Mouse (Mus musculus) hindbrain, embryonic 11.5 days (tissue): ENCODE data around the gene Gm10282. TPM values are rescaled to one million over a fixed set of nuclear protein-coding genes. Genes with fewer than 3 reads are reported as not detected.

Experiments used
- ATAC-seq: fragments of 200-750 bp; cut with Nextera tagmentation; 2 replicates; pipeline ENCODE4 v1.8.0; 2017; ENCODE audit warnings: mild to moderate bottlenecking, moderate TSS enrichment, moderate library complexity; ENCODE audit not compliant: low FRiP score
- DNase-seq: peaks from one replicate; pipeline ENCODE4 v3.0.0-alpha.2; 2015; ENCODE audit warnings: low spot score
- H3K27ac ChIP-seq: fragments of 300-500 bp; sonication (generic); 2 replicates; pipeline ENCODE4 v1.5.1; 2014; ENCODE audit warnings: mild to moderate bottlenecking, low read depth, low read length
- H3K27me3 ChIP-seq: fragments of 300-500 bp; sonication (generic); 2 replicates; pipeline ENCODE4 v1.6.1; 2014; ENCODE audit warnings: mild to moderate bottlenecking, low read length, moderate library complexity, mixed read lengths; ENCODE audit not compliant: control insufficient read depth, insufficient read depth
- H3K36me3 ChIP-seq: fragments of 300-500 bp; sonication (generic); 2 replicates; pipeline ENCODE4 v1.6.1; 2014; ENCODE audit warnings: mild to moderate bottlenecking, low read length, moderate library complexity, mixed read lengths; ENCODE audit not compliant: control insufficient read depth, insufficient read depth
- H3K4me1 ChIP-seq: fragments of 300-500 bp; sonication (generic); replicated peaks from 2 replicates; pipeline ENCODE4 v1.6.1; 2014; ENCODE audit warnings: low read length, mixed read lengths; ENCODE audit not compliant: control insufficient read depth, insufficient read depth
- H3K4me2 ChIP-seq: fragments of 300-500 bp; sonication (generic); replicated peaks from 2 replicates; pipeline ENCODE4 v1.6.1; 2014; ENCODE audit warnings: mild to moderate bottlenecking, low read depth, low read length
- H3K4me3 ChIP-seq: fragments of 300-500 bp; sonication (generic); 2 replicates; pipeline ENCODE4 v1.5.1; 2014; ENCODE audit warnings: low read depth, low read length
- H3K9ac ChIP-seq: fragments of 300-500 bp; sonication (generic); 2 replicates; pipeline ENCODE4 v1.6.1; 2014; ENCODE audit warnings: low read depth, low read length
- H3K9me3 ChIP-seq: fragments of 300-500 bp; sonication (generic); 2 replicates; pipeline ENCODE4 v1.6.1; 2016; ENCODE audit warnings: low read length; ENCODE audit not compliant: control insufficient read depth
- WGBS: fragments of 180-500 bp; shearing (Covaris S2); extraction: QIAGEN DNeasy Blood & Tissue Kit; methylation state at CpG from one replicate; pipeline ENCODE4 v1.1.7; 2014; 5-methylcytosine and 5-hydroxymethylcytosine counted together
- polyA plus RNA-seq: library from polyadenylated mRNA; unstranded; fragments of >200 nt; fragmentation: Nextera tagmentation; extraction: Ambion mirVana; gene quantifications from 2 replicates; pipeline ENCODE4 v1.2.1, GENCODE M21; 2014

The Gm10282 gene
- polyA plus RNA-seq, 1 experiment from 2014 or later, result 35.1 TPM

DNA sequence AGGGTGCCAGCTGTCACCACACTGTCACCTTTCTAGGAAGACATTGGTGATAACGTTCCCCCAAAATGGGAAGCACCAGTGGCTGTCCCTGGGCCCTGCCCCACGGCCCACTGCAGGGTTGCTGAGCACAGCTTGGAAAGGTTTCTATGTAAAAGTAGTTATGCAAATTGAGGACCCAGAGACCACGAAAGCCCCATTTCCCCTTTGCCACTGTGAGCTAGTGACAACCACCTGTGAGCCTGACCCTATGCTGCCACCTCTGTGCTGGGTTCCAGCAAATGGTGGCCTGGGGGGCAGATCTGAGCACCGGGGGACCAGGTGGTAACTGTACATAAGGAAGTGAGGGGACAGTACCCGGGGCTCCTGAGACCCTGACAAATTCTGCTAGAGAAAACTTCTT, 31.3 kb downstream of the Gm10282 start:
- ATAC-seq, result no peak
- WGBS, result 78% methylated on average over 5 of the region's 5 CpGs

DNA sequence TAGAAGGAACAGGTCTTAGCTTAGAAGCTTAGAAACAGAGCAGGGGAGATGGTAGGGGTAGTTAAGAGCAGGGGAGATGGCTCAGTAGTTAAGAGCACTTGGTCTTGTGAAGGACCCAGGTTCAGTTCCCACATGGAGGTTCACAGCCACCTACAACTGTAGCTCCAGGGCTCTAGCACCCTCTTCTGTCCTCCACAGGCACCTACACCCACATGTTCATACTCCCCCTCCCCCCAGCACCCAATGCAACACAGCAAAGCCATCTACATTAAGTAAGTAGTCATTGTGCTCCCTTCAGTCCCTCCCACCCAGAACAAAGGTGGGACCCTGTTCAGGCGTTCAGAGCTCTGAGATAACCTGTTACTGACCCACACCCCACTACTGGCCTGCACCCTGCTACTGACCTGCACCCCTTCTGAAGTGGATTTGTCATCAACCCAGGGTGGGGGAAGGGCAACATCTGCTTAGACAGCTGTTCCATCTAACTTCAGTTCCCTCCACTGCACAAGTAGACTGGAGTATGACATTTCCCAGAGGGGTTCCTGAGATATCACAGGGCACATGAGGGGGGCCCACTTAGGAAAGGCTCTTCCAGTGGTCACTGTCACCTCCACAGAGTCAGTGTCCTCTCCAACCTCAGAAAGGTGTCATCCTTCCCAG, 31.8 kb downstream of the Gm10282 start:
- no peak overlapping the region for H3K27ac ChIP-seq
- H3K36me3 ChIP-seq, result no peaks in the 10 kb centered on the region
- H3K9ac ChIP-seq, result no peak overlapping the region
- no peak for DNase-seq
- H3K4me3 ChIP-seq, result no peak overlapping the region
- WGBS, result 60% methylated on average over 1 of the region's 1 CpGs
- no peak for ATAC-seq
- H3K4me2 ChIP-seq, result no peak overlapping the region
- H3K9me3 ChIP-seq, result no peaks in the 10 kb centered on the region
- no peaks in the 10 kb centered on the region for H3K4me1 ChIP-seq
- H3K27me3 ChIP-seq, result no peaks in the 10 kb centered on the region

More for the DNA sequence above, 31.3 kb downstream of the Gm10282 start:
- Histone ChIP-seq H3K9me3 (no peaks in the 10 kb centered on the region), H3K27me3 (no peaks in the 10 kb centered on the region), H3K36me3 (no peaks in the 10 kb centered on the region), H3K4me3 (no peak overlapping the region), H3K9ac (no peak overlapping the region), H3K4me2 (no peak overlapping the region), H3K27ac (no peak overlapping the region), H3K4me1 (no peaks in the 10 kb centered on the region)
- no peak for DNase-seq

DNA sequence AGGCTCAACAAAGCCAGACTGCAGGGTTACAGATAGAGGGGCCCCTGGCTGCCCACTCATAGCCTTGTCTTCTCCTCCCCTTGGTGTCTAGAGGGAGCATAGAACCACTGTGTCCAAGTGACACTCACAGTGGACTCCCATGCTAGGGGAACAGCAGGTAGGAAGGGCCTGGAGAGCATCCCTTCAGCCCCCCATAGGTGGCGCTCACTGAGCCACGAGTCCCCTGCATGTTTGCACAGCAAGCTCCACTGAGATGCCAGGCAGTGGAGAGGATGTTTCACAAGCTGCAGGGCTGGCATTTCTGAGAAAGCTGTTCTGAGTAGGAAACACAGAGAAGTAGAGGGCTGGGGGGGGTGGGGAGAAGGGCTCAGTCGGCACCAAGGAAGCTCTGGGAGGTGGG, 32.7 kb downstream of the Gm10282 start:
- no peaks in the 10 kb centered on the region for H3K36me3 ChIP-seq
- H3K9me3 ChIP-seq, result no peaks in the 10 kb centered on the region
- no peak overlapping the region for H3K4me2 ChIP-seq
- ATAC-seq, result no peak
- 23% methylated on average over 3 of the region's 3 CpGs for WGBS
- no peaks in the 10 kb centered on the region for H3K4me1 ChIP-seq
- H3K27ac ChIP-seq, result no peak overlapping the region
- H3K27me3 ChIP-seq, result no peaks in the 10 kb centered on the region
- H3K9ac ChIP-seq, result no peak overlapping the region
- no peak overlapping the region for H3K4me3 ChIP-seq
- DNase-seq, result peak; percentile 67

DNA sequence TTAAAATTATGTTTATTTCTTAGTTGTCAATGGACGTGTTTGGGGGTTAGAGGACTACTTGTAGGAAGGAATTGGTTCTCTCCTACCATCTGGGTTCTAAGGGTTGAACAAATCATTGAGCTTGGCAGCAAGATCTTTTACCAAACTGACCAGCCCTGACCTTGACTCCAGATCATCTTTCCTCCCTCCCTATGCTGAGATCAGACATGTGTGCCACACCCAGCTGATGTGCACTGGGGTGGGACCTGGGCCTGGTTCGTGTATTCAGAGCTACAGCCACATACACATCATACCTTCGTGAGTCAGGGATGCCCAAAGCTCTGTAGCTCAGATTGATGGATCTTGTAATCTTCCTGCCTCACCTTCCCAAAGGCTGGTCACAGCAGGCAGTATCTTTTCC, 33.4 kb downstream of the Gm10282 start:
- Histone ChIP-seq H3K9ac (no peak overlapping the region), H3K27me3 (no peaks in the 10 kb centered on the region), H3K4me3 (no peak overlapping the region), H3K9me3 (no peaks in the 10 kb centered on the region), H3K4me1 (no peaks in the 10 kb centered on the region), H3K27ac (no peak overlapping the region), H3K4me2 (no peak overlapping the region), H3K36me3 (no peaks in the 10 kb centered on the region)
- no peak for ATAC-seq
- WGBS, result 72% methylated on average over 3 of the region's 3 CpGs
- DNase-seq, result no peak

DNA sequence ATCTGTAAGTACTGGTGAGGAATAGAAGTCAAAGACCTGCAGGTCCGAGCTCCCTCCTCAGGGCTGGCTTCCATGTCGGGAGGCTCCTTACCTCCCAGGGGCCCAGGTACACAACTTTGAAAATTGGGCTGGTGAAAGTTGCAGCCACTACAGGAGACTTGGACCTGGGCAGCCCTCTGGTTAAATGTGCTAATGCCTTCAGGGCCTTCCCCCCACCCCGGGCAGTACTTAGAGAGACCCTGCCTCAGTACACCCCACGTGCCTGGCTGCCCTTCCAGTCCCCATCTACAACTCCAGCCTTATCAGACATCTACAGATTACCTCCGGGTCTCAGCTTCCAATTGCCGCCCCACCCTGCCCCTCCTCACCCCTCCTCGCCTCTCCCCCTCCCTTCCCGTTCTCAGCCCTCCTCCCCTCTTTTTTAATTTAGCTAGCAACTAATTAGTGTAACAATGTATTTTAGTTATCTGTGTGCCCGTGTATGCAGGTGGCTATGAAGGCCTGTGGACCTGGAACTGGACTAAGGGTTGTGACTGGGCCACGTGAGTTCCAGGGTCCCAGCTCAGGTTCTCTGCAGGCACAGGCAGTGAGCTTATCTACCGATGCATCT, 33.9 kb downstream of the Gm10282 start:
- ATAC-seq (no peak), DNase-seq (no peak)
- Histone ChIP-seq H3K9me3 (no peaks in the 10 kb centered on the region), H3K4me3 (no peak overlapping the region), H3K4me1 (no peaks in the 10 kb centered on the region), H3K9ac (no peak overlapping the region), H3K27ac (no peak overlapping the region), H3K36me3 (no peaks in the 10 kb centered on the region), H3K4me2 (no peak overlapping the region), H3K27me3 (no peaks in the 10 kb centered on the region)
- 79% methylated on average over 11 of the region's 11 CpGs for WGBS

DNA sequence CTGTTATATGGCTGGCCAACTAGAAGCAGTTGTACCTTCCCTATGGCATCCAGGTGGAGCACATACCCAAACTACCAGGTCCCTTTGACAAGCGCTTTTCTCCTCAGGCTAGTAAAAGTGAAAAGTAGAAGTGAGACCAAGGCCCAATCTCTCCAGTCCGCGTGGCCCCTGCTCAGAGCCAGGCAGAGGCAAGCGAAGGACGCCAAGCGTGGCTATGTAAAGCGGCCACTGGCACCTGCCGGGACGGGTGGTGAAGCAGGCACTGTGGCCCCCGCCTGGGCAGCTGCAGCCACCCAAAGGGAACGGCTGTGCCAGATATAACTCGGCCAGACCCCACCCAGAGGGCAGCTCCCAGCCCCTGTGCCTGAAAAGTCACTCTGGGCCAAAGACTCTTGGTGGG, 34.5 kb downstream of the Gm10282 start:
- H3K27ac ChIP-seq, result no peak overlapping the region

DNA sequence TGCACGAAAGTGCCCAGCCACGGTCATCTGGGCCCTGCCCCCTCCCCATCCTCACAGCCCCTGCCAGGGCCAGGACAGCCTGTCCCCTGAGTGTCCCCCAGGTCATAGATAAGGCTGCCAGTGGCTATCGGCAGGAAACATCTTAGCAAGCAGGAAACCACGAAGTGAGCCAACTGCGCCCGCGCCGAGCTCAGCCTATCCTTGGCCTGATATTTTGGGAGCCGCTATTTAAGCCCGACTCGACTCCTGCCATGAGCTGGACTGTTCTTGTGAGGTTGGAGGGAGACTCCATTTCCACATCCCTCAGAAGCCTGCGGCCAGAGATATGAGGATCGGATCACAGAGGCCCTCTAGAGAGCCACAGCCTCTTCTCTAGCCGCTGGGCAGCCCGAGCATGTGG, 36.7 kb downstream of the Gm10282 start:
- ATAC-seq (no peak), DNase-seq (no peak)
- Histone ChIP-seq H3K36me3 (no peaks in the 10 kb centered on the region), H3K27me3 (no peaks in the 10 kb centered on the region), H3K9ac (no peak overlapping the region), H3K4me3 (no peak overlapping the region), H3K27ac (no peak overlapping the region), H3K4me2 (no peak overlapping the region), H3K9me3 (no peaks in the 10 kb centered on the region), H3K4me1 (no peaks in the 10 kb centered on the region)
- WGBS, result 86% methylated on average over 15 of the region's 15 CpGs

More for the DNA sequence above, 34.5 kb downstream of the Gm10282 start:
- Histone ChIP-seq H3K27me3 (no peaks in the 10 kb centered on the region), H3K36me3 (no peaks in the 10 kb centered on the region), H3K9me3 (no peaks in the 10 kb centered on the region), H3K4me1 (no peaks in the 10 kb centered on the region), H3K4me3 (no peak overlapping the region), H3K9ac (no peak overlapping the region), H3K4me2 (no peak overlapping the region)
- ATAC-seq (no peak), DNase-seq (no peak)
- WGBS, result 90% methylated on average over 12 of the region's 12 CpGs

DNA sequence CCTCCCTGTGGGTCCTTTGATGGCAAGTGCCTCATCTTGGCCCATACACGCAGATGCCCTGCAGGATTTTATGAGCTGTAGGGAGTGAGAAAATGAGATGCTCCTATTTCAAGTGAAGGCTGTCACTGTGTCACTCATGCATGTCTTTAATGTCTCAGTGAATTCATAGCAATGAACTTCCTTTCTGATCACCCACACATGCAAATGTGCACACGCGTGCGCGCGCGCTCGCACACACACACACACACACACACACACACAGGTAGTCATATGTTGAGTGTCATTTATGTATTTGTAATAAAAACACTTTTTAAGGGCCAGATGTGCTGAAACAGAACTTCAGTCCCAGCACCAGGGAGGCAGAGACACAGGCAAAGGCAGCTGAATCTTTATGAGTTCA, 38.0 kb downstream of the Gm10282 start:
- no peaks in the 10 kb centered on the region for H3K4me1 ChIP-seq
- over 99% methylated on average over 8 of the region's 8 CpGs for WGBS
- H3K9ac ChIP-seq, result no peak overlapping the region
- no peaks in the 10 kb centered on the region for H3K9me3 ChIP-seq
- no peak overlapping the region for H3K27ac ChIP-seq
- H3K4me2 ChIP-seq, result no peak overlapping the region
- H3K36me3 ChIP-seq, result no peaks in the 10 kb centered on the region
- ATAC-seq (no peak), DNase-seq (no peak)
- no peaks in the 10 kb centered on the region for H3K27me3 ChIP-seq
- no peak overlapping the region for H3K4me3 ChIP-seq

DNA sequence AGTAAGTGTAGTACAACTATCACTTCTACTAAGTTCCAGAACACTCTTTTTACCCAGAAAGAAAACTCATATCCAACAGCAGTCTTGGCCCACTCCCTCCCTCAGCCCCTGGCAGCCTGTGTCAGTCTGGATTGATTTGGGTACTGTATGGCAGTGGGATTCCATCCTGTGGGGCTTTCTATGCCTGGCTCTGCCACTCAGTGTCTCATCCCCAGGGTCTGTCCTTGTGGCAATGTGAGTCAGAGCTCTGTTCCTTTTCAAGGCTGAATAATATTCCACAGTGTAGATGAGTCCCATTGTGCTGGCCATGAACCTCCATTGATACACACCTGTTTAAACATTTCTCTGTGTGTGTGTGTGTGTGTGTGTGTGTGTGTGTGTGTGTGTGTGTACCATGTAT, 38.4 kb downstream of the Gm10282 start:
- ATAC-seq, result no peak
- Histone ChIP-seq H3K4me3 (no peak overlapping the region), H3K9me3 (no peaks in the 10 kb centered on the region)

More for the DNA sequence above, 38.4 kb downstream of the Gm10282 start:
- no peak overlapping the region for H3K9ac ChIP-seq
- no peaks in the 10 kb centered on the region for H3K4me1 ChIP-seq
- H3K27ac ChIP-seq, result no peak overlapping the region
- no peak for DNase-seq
- no peaks in the 10 kb centered on the region for H3K27me3 ChIP-seq
- H3K4me2 ChIP-seq, result no peak overlapping the region
- H3K36me3 ChIP-seq, result no peaks in the 10 kb centered on the region
